ENCODE assay signal across 8 mouse cellular contexts in the genomic region with DNA sequence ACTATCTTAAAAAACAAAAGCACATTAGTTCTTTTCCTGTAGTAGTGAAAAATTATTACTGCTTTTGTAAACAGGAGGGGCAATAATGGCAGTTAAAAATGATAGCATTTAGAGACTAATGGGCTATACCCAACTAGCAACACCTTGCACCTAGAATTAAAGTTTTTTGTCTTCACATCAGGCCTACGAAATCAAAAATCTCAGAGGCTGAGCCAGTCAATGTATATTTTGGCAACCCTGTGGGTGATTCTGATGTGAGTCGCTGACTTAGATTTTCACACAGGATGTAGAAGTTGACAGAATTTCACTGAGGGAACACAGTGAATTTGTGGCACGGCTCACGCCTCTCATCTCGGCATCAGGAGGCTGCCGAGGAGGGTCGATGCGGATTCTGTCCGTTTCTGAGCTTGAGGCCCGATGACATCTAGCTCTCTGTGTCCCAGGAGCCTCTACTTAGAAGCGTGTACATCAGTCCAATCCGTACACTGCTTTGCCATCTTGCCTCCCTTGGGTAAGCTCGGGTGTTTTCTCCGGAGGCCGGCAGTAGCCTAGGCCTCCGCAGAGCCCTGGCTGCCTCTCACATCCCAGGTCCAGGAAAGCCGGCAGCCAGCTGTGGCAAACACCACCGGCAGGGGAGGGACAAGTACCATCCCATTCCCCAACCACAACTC. TPM values are rescaled to one million over a fixed set of nuclear protein-coding genes. Genes with fewer than 3 reads are reported as not detected.
DNase-seq lines count a peak whose midpoint lies in the region; ATAC-seq and TF ChIP-seq lines count a peak whose summit lies in the region.

No protein-coding gene starts in this region.

- H3K4me1 ChIP-seq in heart, embryonic 15.5 days (replicated peaks), result peaks cover 16% of the 10 kb centered on the region
- H3K4me1 ChIP-seq in bone marrow macrophage, adult 2 months (ENCODE audit: control insufficient read depth, insufficient read depth, low read length), result peaks cover 2% of the 10 kb centered on the region
- peaks cover 16% of the 10 kb centered on the region for H3K4me1 ChIP-seq in hindbrain, embryonic 14.5 days (replicated peaks; ENCODE audit: control insufficient read depth, insufficient read depth, low read length)
- H3K4me1 ChIP-seq in midbrain, embryonic 15.5 days, result peaks cover 24% of the 10 kb centered on the region

- no peaks in the 10 kb centered on the region for H3K9me3 ChIP-seq in heart, embryonic 15.5 days (replicated peaks)
- no peaks in the 10 kb centered on the region for H3K9me3 ChIP-seq in hindbrain, embryonic 14.5 days (ENCODE audit: control insufficient read depth, low read length)
- H3K9me3 ChIP-seq in midbrain, embryonic 15.5 days, result no peaks in the 10 kb centered on the region

- ATAC-seq in heart, embryonic 15.5 days (replicated peaks; ENCODE audit: insufficient number of reproducible peaks, insufficient read depth, low FRiP score, low read depth), result no peak; the same call in 1 of the 2 replicates
- no peak; the same call in 1 of the 2 replicates for ATAC-seq in hindbrain, embryonic 14.5 days (ENCODE audit: low FRiP score)
- no peak for ATAC-seq in midbrain, embryonic 15.5 days (replicated peaks)

- peak overlapping the region; percentile 95 for H3K27ac ChIP-seq in heart, embryonic 15.5 days
- peak overlapping the region; percentile 87 for H3K27ac ChIP-seq in bone marrow macrophage, adult 2 months (ENCODE audit: insufficient read depth, low read depth, low read length)
- H3K27ac ChIP-seq in hindbrain, embryonic 14.5 days, result peak overlapping the region; percentile 82
- H3K27ac ChIP-seq in midbrain, embryonic 15.5 days, result peak overlapping the region; percentile 84

- no peaks in the 10 kb centered on the region for H3K27me3 ChIP-seq in heart, embryonic 15.5 days
- no peaks in the 10 kb centered on the region for H3K27me3 ChIP-seq in hindbrain, embryonic 14.5 days (ENCODE audit: control insufficient read depth, insufficient read depth, low read length)
- H3K27me3 ChIP-seq in midbrain, embryonic 15.5 days (replicated peaks), result no peaks in the 10 kb centered on the region

- peak overlapping the region; percentile 88 for H3K9ac ChIP-seq in heart, embryonic 15.5 days
- H3K9ac ChIP-seq in hindbrain, embryonic 14.5 days, result peak overlapping the region; percentile 81
- H3K9ac ChIP-seq in midbrain, embryonic 15.5 days, result peak overlapping the region; percentile 81

- DNase-seq in heart, postnatal 4 days, result no peak
- DNase-seq in hindbrain, embryonic 14.5 days (ENCODE audit: low spot score), result no peak
- no peak for DNase-seq in gastrocnemius, postnatal 36 days
- no peak for DNase-seq in spleen, postnatal 4 days (ENCODE audit: low spot score in 2 of 2)
- DNase-seq in urinary bladder, postnatal 14 days (ENCODE audit: low spot score), result no peak

- no peak for TF ChIP-seq CTCF in bone marrow macrophage, adult 2 months (IDR thresholded peaks at IDR 0.05; ENCODE audit: low read depth, low read length)

- WGBS in heart, embryonic 15.5 days, result 1% methylated on average over 18 of the region's 18 CpGs
- 3% methylated on average over 18 of the region's 18 CpGs for WGBS in hindbrain, embryonic 14.5 days
- 2% methylated on average over 18 of the region's 18 CpGs for WGBS in midbrain, embryonic 15.5 days

- intact Hi-C loops in gastrocnemius, postnatal 36 days (cut with DNase I), result no loop called here

- peak overlapping the region; percentile 99 for H3K4me3 ChIP-seq in heart, embryonic 15.5 days
- H3K4me3 ChIP-seq in bone marrow macrophage, adult 2 months (ENCODE audit: insufficient read depth, low read length), result peak overlapping the region; percentile 71
- peak overlapping the region; percentile 82 for H3K4me3 ChIP-seq in hindbrain, embryonic 14.5 days (replicated peaks; ENCODE audit: low read length)
- peak overlapping the region; percentile 79 for H3K4me3 ChIP-seq in midbrain, embryonic 15.5 days

- peak overlapping the region; percentile 86 for H3K4me2 ChIP-seq in heart, embryonic 15.5 days
- H3K4me2 ChIP-seq in hindbrain, embryonic 14.5 days (replicated peaks), result peak overlapping the region; percentile 97
- peak overlapping the region; percentile 82 for H3K4me2 ChIP-seq in midbrain, embryonic 15.5 days

- peaks cover 27% of the 10 kb centered on the region for H3K36me3 ChIP-seq in heart, embryonic 15.5 days
- H3K36me3 ChIP-seq in hindbrain, embryonic 14.5 days (replicated peaks; ENCODE audit: control insufficient read depth, insufficient read depth), result peaks cover 28% of the 10 kb centered on the region
- H3K36me3 ChIP-seq in midbrain, embryonic 15.5 days (replicated peaks), result peaks cover 22% of the 10 kb centered on the region

- no peak for TF ChIP-seq POLR2A in bone marrow macrophage, adult 2 months (IDR thresholded peaks at IDR 0.05; ENCODE audit: borderline replicate concordance, low read depth, low read length)

RNA-seq across cellular contexts. Expression of gene Zwilch, which starts 0.6 kb away (rescaled TPM):
- 14.7 and 19.2 TPM in 2 replicates for polyA plus RNA-seq in heart, embryonic 15.5 days (2015; fragmentation: Nextera tagmentation; extraction: Ambion mirVana)
- 10 to 100 TPM; 17.2 to 18.2 TPM for total RNA-seq in heart, postnatal 4 days (2021)
- polyA plus RNA-seq in bone marrow macrophage, adult 2 months (2012; ENCODE audit: insufficient read depth, insufficient read length, missing spikeins), result 16.9 and 22.3 TPM in 2 replicates
- polyA plus RNA-seq in hindbrain, embryonic 14.5 days (2014; fragmentation: Nextera tagmentation; extraction: Ambion mirVana), result 3.6 and 4.3 TPM in 2 replicates
- polyA plus RNA-seq in midbrain, embryonic 15.5 days (2015; fragmentation: Nextera tagmentation; extraction: Ambion mirVana), result 4.9 and 5.2 TPM in 2 replicates
- total RNA-seq in gastrocnemius, postnatal 36 days (2021), result under 1 TPM; 0.52 to 0.79 TPM

RNA-seq across cellular contexts. Expression of gene Rpl4, which starts 0.9 kb away (rescaled TPM):
- 648 and 701 TPM in 2 replicates for polyA plus RNA-seq in heart, embryonic 15.5 days (2015; fragmentation: Nextera tagmentation; extraction: Ambion mirVana)
- 100 to 1,000 TPM; 768 to 770 TPM for total RNA-seq in heart, postnatal 4 days (2021)
- polyA plus RNA-seq in bone marrow macrophage, adult 2 months (2012; ENCODE audit: insufficient read depth, insufficient read length, missing spikeins), result 1,013 and 1,015 TPM in 2 replicates
- polyA plus RNA-seq in hindbrain, embryonic 14.5 days (2014; fragmentation: Nextera tagmentation; extraction: Ambion mirVana), result 650 and 656 TPM in 2 replicates
- polyA plus RNA-seq in midbrain, embryonic 15.5 days (2015; fragmentation: Nextera tagmentation; extraction: Ambion mirVana), result 543 and 555 TPM in 2 replicates
- total RNA-seq in gastrocnemius, postnatal 36 days (2021), result 100 to 1,000 TPM; 436 to 550 TPM

RNA-seq across cellular contexts. Expression of gene Snapc5, which starts 6.8 kb away (rescaled TPM):
- polyA plus RNA-seq in heart, embryonic 15.5 days (2015; fragmentation: Nextera tagmentation; extraction: Ambion mirVana), result 29.6 and 29.9 TPM in 2 replicates
- total RNA-seq in heart, postnatal 4 days (2021), result 10 to 100 TPM; 16.5 to 19.3 TPM
- polyA plus RNA-seq in bone marrow macrophage, adult 2 months (2012; ENCODE audit: insufficient read depth, insufficient read length, missing spikeins), result 53.5 and 58.0 TPM in 2 replicates
- 24.2 and 27.0 TPM in 2 replicates for polyA plus RNA-seq in hindbrain, embryonic 14.5 days (2014; fragmentation: Nextera tagmentation; extraction: Ambion mirVana)
- polyA plus RNA-seq in midbrain, embryonic 15.5 days (2015; fragmentation: Nextera tagmentation; extraction: Ambion mirVana), result 33.9 and 36.6 TPM in 2 replicates
- total RNA-seq in gastrocnemius, postnatal 36 days (2021), result 10 to 100 TPM; 17.7 to 18.9 TPM

RNA-seq across cellular contexts. Expression of gene Lctl, which starts 55.3 kb away (rescaled TPM):
- 0.13 TPM in 1 of 2 replicates, not detected in the other for polyA plus RNA-seq in heart, embryonic 15.5 days (2015; fragmentation: Nextera tagmentation; extraction: Ambion mirVana)
- total RNA-seq in heart, postnatal 4 days (2021), result under 1 TPM; 0.67 to 0.68 TPM
- polyA plus RNA-seq in bone marrow macrophage, adult 2 months (2012; ENCODE audit: insufficient read depth, insufficient read length, missing spikeins), result not detected in 2 replicates
- not detected in 2 replicates for polyA plus RNA-seq in hindbrain, embryonic 14.5 days (2014; fragmentation: Nextera tagmentation; extraction: Ambion mirVana)
- not detected in 2 replicates for polyA plus RNA-seq in midbrain, embryonic 15.5 days (2015; fragmentation: Nextera tagmentation; extraction: Ambion mirVana)
- total RNA-seq in gastrocnemius, postnatal 36 days (2021), result not detected
